Mouse (Mus musculus): ENCODE measurements at regions not wholly inside any gene's neighbourhood (a gene's known extent, or its start where the extent isn't known, plus 50 kb on each side); places are given as distances from the start of the nearest gene placed in this dataset.

- no peak for DNase-seq (ENCODE audit: low spot score in 2 of 2)
Measured at GRCm38 (mm10) chr15:33759496-33759895, 598.2 kb downstream of the 9430069I07Rik start.

GRCm38 (mm10) chr15:33758771-33759170 is 598.9 kb downstream of the 9430069I07Rik start:
- DNase-seq (ENCODE audit: low spot score in 2 of 2) = no peak
